Mouse (Mus musculus) embryonic facial prominence, embryonic 13.5 days (tissue): ENCODE results near the gene Zyx. TPM values are rescaled to one million over a fixed set of nuclear protein-coding genes. Genes with fewer than 3 reads are reported as not detected.

Experiments
- ATAC-seq: fragments of 200-750 bp; cut with Nextera tagmentation; 2 replicates; pipeline ENCODE4 v1.8.0; 2017; ENCODE audit warnings: low read depth; ENCODE audit not compliant: insufficient number of reproducible peaks, insufficient read depth, low FRiP score, low TSS enrichment
- H3K27ac ChIP-seq: fragments of 300-500 bp; sonication (generic); 2 replicates; pipeline ENCODE4 v1.5.1; 2015; ENCODE audit warnings: moderate library complexity, mild to moderate bottlenecking, inconsistent platforms
- H3K27me3 ChIP-seq: fragments of 300-500 bp; sonication (generic); 2 replicates; pipeline ENCODE4 v1.6.1; 2015; ENCODE audit warnings: mild to moderate bottlenecking, inconsistent platforms
- H3K36me3 ChIP-seq: fragments of 300-500 bp; sonication (generic); 2 replicates; pipeline ENCODE4 v1.6.1; 2015; ENCODE audit warnings: mild to moderate bottlenecking, inconsistent platforms
- H3K4me1 ChIP-seq: fragments of 300-500 bp; sonication (generic); 2 replicates; pipeline ENCODE4 v1.6.1; 2015; ENCODE audit warnings: inconsistent platforms
- H3K4me2 ChIP-seq: fragments of 300-500 bp; sonication (generic); 2 replicates; pipeline ENCODE4 v1.6.1; 2015; ENCODE audit warnings: moderate library complexity, mild to moderate bottlenecking, inconsistent platforms
- H3K4me3 ChIP-seq: fragments of 300-500 bp; sonication (generic); 2 replicates; pipeline ENCODE4 v1.5.1; 2015; ENCODE audit warnings: mild to moderate bottlenecking, inconsistent platforms
- H3K9ac ChIP-seq: fragments of 300-500 bp; sonication (generic); 2 replicates; pipeline ENCODE4 v1.6.1; 2015; ENCODE audit warnings: mild to moderate bottlenecking, inconsistent platforms
- H3K9me3 ChIP-seq: fragments of 300-500 bp; sonication (generic); 2 replicates; pipeline ENCODE4 v1.6.1; 2016; ENCODE audit warnings: inconsistent platforms
- WGBS: fragments of 180-500 bp; shearing (Covaris S2); methylation state at CpG from one replicate; pipeline ENCODE4 v1.1.7; 2015; ENCODE audit warnings: mixed read lengths; 5-methylcytosine and 5-hydroxymethylcytosine counted together
- polyA plus RNA-seq: library from polyadenylated mRNA; unstranded; fragments of >200 nt; fragmentation: Nextera tagmentation; extraction: Ambion mirVana; gene quantifications from 2 replicates; pipeline ENCODE4 v1.2.1, GENCODE M21; 2015

Gene Zyx
- polyA plus RNA-seq, 1 experiment from 2014 or later, result 77.2 TPM

GRCm38 (mm10) chr6:42351776-42352485 lies 2.5 kb downstream of the Zyx start:
- 80% methylated on average over 7 of the region's 7 CpGs for WGBS
- ATAC-seq, result no peak
- H3K4me3 ChIP-seq, result peak overlapping the region; percentile 79; the same call in 1 of the 2 replicates
- no peak overlapping the region for H3K9ac ChIP-seq
- peaks cover 48% of the 10 kb centered on the region for H3K4me1 ChIP-seq
- H3K4me2 ChIP-seq, result peak overlapping the region; percentile 85
- no peaks in the 10 kb centered on the region for H3K9me3 ChIP-seq
- no peak overlapping the region for H3K27ac ChIP-seq
- no peaks in the 10 kb centered on the region for H3K27me3 ChIP-seq
- peaks cover 48% of the 10 kb centered on the region for H3K36me3 ChIP-seq

GRCm38 (mm10) chr6:42352486-42352846 lies 3.0 kb downstream of the Zyx start:
- no peaks in the 10 kb centered on the region for H3K27me3 ChIP-seq
- no peak overlapping the region for H3K4me3 ChIP-seq
- H3K9me3 ChIP-seq, result no peaks in the 10 kb centered on the region
- no peak overlapping the region for H3K9ac ChIP-seq
- H3K27ac ChIP-seq, result 0 out of 2 replicates have a peak overlapping the region, but pooled peaks have one; percentile 16
- ATAC-seq, result no peak
- WGBS, result 96% methylated on average over 1 of the region's 1 CpGs
- H3K4me2 ChIP-seq, result peak overlapping the region; percentile 85; the same call in 1 of the 2 replicates
- H3K4me1 ChIP-seq, result peaks cover 48% of the 10 kb centered on the region
- H3K36me3 ChIP-seq, result peaks cover 54% of the 10 kb centered on the region

- Histone ChIP-seq H3K9ac (no peak overlapping the region), H3K27ac (peak overlapping the region; percentile 16; the same call in 1 of the 2 replicates), H3K36me3 (peaks cover 61% of the 10 kb centered on the region), H3K4me1 (peaks cover 48% of the 10 kb centered on the region), H3K9me3 (no peaks in the 10 kb centered on the region), H3K4me2 (peak overlapping the region; percentile 85; the same call in 1 of the 2 replicates), H3K4me3 (no peak overlapping the region), H3K27me3 (no peaks in the 10 kb centered on the region)
- WGBS, result 75% methylated on average over 8 of the region's 8 CpGs
- ATAC-seq, result no peak
These were observed 3.8 kb downstream of the Zyx start for GRCm38 (mm10) chr6:42353180-42353579.

- Histone ChIP-seq H3K27me3 (no peaks in the 10 kb centered on the region), H3K9me3 (no peaks in the 10 kb centered on the region), H3K4me2 (no peak overlapping the region; the same call in 1 of the 2 replicates), H3K4me3 (no peak overlapping the region), H3K36me3 (peaks cover 73% of the 10 kb centered on the region), H3K27ac (no peak overlapping the region), H3K9ac (no peak overlapping the region), H3K4me1 (peaks cover 41% of the 10 kb centered on the region)
- WGBS, result 60% methylated on average over 11 of the region's 11 CpGs
- no peak for ATAC-seq
These were observed 4.9 kb downstream of the Zyx start for GRCm38 (mm10) chr6:42354076-42355019.

GRCm38 (mm10) chr6:42355366-42355765 lies 5.9 kb downstream of the Zyx start:
- no peaks in the 10 kb centered on the region for H3K27me3 ChIP-seq
- H3K9me3 ChIP-seq, result no peaks in the 10 kb centered on the region
- H3K36me3 ChIP-seq, result peaks cover 83% of the 10 kb centered on the region
- H3K9ac ChIP-seq, result no peak overlapping the region
- no peak overlapping the region for H3K27ac ChIP-seq
- no peak for ATAC-seq
- WGBS, result 89% methylated on average over 6 of the region's 6 CpGs
- no peak overlapping the region for H3K4me2 ChIP-seq
- H3K4me1 ChIP-seq, result peaks cover 41% of the 10 kb centered on the region
- H3K4me3 ChIP-seq, result no peak overlapping the region

GRCm38 (mm10) chr6:42355794-42356600 lies 6.6 kb downstream of the Zyx start:
- no peaks in the 10 kb centered on the region for H3K9me3 ChIP-seq
- no peaks in the 10 kb centered on the region for H3K27me3 ChIP-seq
- H3K27ac ChIP-seq, result no peak overlapping the region
- peaks cover 89% of the 10 kb centered on the region for H3K36me3 ChIP-seq
- H3K4me3 ChIP-seq, result no peak overlapping the region
- WGBS, result 93% methylated on average over 13 of the region's 13 CpGs
- H3K4me1 ChIP-seq, result peaks cover 36% of the 10 kb centered on the region
- ATAC-seq, result no peak
- H3K9ac ChIP-seq, result no peak overlapping the region
- no peak overlapping the region for H3K4me2 ChIP-seq

GRCm38 (mm10) chr6:42356913-42357312 lies 7.5 kb downstream of the Zyx start:
- H3K27ac ChIP-seq, result no peak overlapping the region

GRCm38 (mm10) chr6:42357901-42358300 lies 8.5 kb downstream of the Zyx start:
- H3K9me3 ChIP-seq, result no peaks in the 10 kb centered on the region
- no peak overlapping the region for H3K4me3 ChIP-seq
- no peak for ATAC-seq
- WGBS, result 82% methylated on average over 6 of the region's 6 CpGs
- peaks cover 18% of the 10 kb centered on the region; the same call in 1 of the 2 replicates for H3K4me1 ChIP-seq
- no peak overlapping the region for H3K9ac ChIP-seq
- no peaks in the 10 kb centered on the region for H3K27me3 ChIP-seq
- peaks cover 83% of the 10 kb centered on the region for H3K36me3 ChIP-seq
- H3K4me2 ChIP-seq, result no peak overlapping the region
- H3K27ac ChIP-seq, result no peak overlapping the region

More at GRCm38 (mm10) chr6:42356913-42357312, 7.5 kb downstream of the Zyx start:
- no peak overlapping the region for H3K4me2 ChIP-seq
- no peaks in the 10 kb centered on the region for H3K9me3 ChIP-seq
- H3K36me3 ChIP-seq, result peaks cover 92% of the 10 kb centered on the region
- H3K4me1 ChIP-seq, result peaks cover 27% of the 10 kb centered on the region; the same call in 1 of the 2 replicates
- no peak overlapping the region for H3K4me3 ChIP-seq
- H3K27me3 ChIP-seq, result no peaks in the 10 kb centered on the region
- 87% methylated on average over 5 of the region's 5 CpGs for WGBS
- ATAC-seq, result no peak
- H3K9ac ChIP-seq, result no peak overlapping the region

GRCm38 (mm10) chr6:42358901-42359300 lies 9.5 kb downstream of the Zyx start:
- no peak overlapping the region for H3K4me2 ChIP-seq
- no peaks in the 10 kb centered on the region for H3K9me3 ChIP-seq
- no peaks in the 10 kb centered on the region for H3K27me3 ChIP-seq
- H3K4me1 ChIP-seq, result peaks cover 8% of the 10 kb centered on the region; the same call in 1 of the 2 replicates
- H3K27ac ChIP-seq, result no peak overlapping the region
- WGBS, result 93% methylated on average over 12 of the region's 12 CpGs
- no peak overlapping the region for H3K4me3 ChIP-seq
- H3K9ac ChIP-seq, result no peak overlapping the region
- peaks cover 78% of the 10 kb centered on the region for H3K36me3 ChIP-seq
- no peak for ATAC-seq

GRCm38 (mm10) chr6:42359364-42360147 lies 10.1 kb downstream of the Zyx start:
- WGBS, result 80% methylated on average over 9 of the region's 9 CpGs
- Histone ChIP-seq H3K27me3 (no peaks in the 10 kb centered on the region), H3K4me2 (no peak overlapping the region), H3K9me3 (no peaks in the 10 kb centered on the region), H3K9ac (no peak overlapping the region), H3K4me3 (no peak overlapping the region), H3K27ac (no peak overlapping the region), H3K4me1 (peaks cover 1% of the 10 kb centered on the region; the same call in 1 of the 2 replicates), H3K36me3 (peaks cover 73% of the 10 kb centered on the region)
- no peak for ATAC-seq
